Mouse (Mus musculus) lung, adult 2 months (tissue): Measurements from ENCODE around the gene Notch4. TPM values are rescaled to one million over a fixed set of nuclear protein-coding genes. Genes with fewer than 3 reads are reported as not detected.

ENCODE experiments used
- DNase-seq: peaks from one replicate; pipeline ENCODE4 v3.0.0; 2022
- H3K4me1 ChIP-seq: fragments of 200-500 bp; 2 replicates; pipeline ENCODE4 v1.6.1; 2011; ENCODE audit warnings: low read length; ENCODE audit not compliant: control insufficient read depth, insufficient read depth
- H3K4me3 ChIP-seq: fragments of 200-500 bp; replicated peaks from 2 replicates; pipeline ENCODE3; 2011; ENCODE audit warnings: low read depth, mild to moderate bottlenecking, control low read depth, low read length; ENCODE audit errors: extremely low read depth
- CTCF ChIP-seq: fragments of 200-500 bp; IDR thresholded peaks from 2 replicates; pipeline ENCODE4 v1.5.1; 2011; ENCODE audit warnings: mild to moderate bottlenecking, low read length, control low read depth; ENCODE audit not compliant: insufficient read depth
- POLR2A ChIP-seq: fragments of 200-500 bp; IDR thresholded peaks from 2 replicates; pipeline ENCODE4 v1.6.1; 2011; ENCODE audit warnings: low read depth, mild to moderate bottlenecking, control low read depth, low read length, borderline replicate concordance; ENCODE audit errors: extremely low read depth
- WGBS: fragments of 180-500 bp; shearing (Covaris S2); methylation state at CpG from one replicate; pipeline ENCODE4 v1.1.7; 2018; 5-methylcytosine and 5-hydroxymethylcytosine counted together
- polyA plus RNA-seq: library from polyadenylated mRNA; depleted of rRNA; stranded (reverse); fragments of >200 nt; gene quantifications from 2 replicates; pipeline ENCODE4 v1.2.3, GENCODE M21; 2012; rRNA removed

Gene Notch4
- polyA plus RNA-seq, 1 experiment = 105 TPM

GRCm38 (mm10) chr17:34629221-34629751 is 65.2 kb downstream of the Notch4 start, which contains the start of gene Prrt1:
Gene Prrt1, plus strand, starts transcription at chr17:34629533.
- TF ChIP-seq CTCF (no peak), POLR2A (peak; percentile 28; the same call in 1 of the 2 replicates)
- no peak for DNase-seq
- 16% methylated on average over 16 of the region's 16 CpGs for WGBS
- H3K4me1 ChIP-seq = peaks cover 15% of the 10 kb centered on the region
- H3K4me3 ChIP-seq = peak within 1 kb of the TSS; percentile 24

- peaks cover 15% of the 10 kb centered on the region for H3K4me1 ChIP-seq
- 41% methylated on average over 12 of the region's 12 CpGs for WGBS
- no peak for DNase-seq
- peak overlapping the region; percentile 24 for H3K4me3 ChIP-seq
- no peak for TF ChIP-seq CTCF
- TF ChIP-seq POLR2A = no peak
Observed at GRCm38 (mm10) chr17:34629796-34630603, 65.9 kb downstream of the Notch4 start.

DNA sequence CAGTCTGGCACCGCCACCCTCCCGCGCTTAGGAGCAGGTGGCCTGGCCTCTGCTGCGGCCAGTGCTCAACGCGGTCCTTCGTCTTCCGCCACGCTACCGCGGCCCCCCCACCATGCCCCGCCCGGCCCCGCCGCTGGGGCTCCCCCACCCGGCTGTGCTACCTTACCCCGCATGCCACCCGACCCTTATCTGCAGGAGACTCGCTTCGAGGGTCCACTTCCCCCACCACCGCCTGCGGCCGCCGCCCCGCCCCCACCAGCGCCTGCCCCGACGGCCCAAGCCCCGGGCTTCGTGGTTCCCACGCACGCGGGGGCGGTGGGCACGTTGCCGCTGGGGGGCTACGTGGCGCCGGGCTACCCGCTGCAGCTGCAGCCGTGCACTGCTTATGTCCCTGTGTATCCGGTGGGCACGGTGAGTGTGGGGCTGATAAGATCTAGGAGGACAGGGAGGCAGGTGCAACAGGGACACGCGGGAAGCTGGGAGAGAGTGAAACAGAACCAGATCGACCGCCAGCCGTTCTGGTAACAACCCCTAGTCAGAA is 66.8 kb downstream of the Notch4 start:
- DNase-seq = no peak
- TF ChIP-seq POLR2A (no peak), CTCF (no peak)
- Histone ChIP-seq H3K4me1 (peaks cover 15% of the 10 kb centered on the region), H3K4me3 (no peak overlapping the region)
- WGBS = 5% methylated on average over 41 of the region's 48 CpGs

DNA sequence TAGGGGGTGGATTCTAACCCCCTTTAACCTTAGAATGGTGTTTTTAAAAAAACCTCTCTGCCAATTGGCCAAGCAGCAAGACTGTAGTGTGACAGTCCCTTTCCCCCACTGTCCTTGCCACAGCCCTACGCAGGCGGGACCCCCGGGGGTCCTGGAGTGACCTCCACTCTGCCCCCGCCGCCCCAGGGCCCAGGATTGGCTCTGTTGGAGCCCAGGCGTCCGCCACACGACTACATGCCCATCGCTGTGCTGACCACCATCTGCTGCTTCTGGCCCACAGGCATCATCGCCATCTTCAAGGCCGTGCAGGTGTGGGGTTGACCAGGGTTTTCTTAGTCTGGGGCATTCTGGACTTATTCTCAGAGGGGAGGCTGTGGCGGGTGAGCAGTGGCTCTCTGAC is 67.6 kb downstream of the Notch4 start:
- Histone ChIP-seq H3K4me1 (peaks cover 9% of the 10 kb centered on the region), H3K4me3 (no peak overlapping the region)
- no peak for DNase-seq
- no peak for TF ChIP-seq CTCF
- TF ChIP-seq POLR2A = no peak
- 27% methylated on average over 12 of the region's 12 CpGs for WGBS

DNA sequence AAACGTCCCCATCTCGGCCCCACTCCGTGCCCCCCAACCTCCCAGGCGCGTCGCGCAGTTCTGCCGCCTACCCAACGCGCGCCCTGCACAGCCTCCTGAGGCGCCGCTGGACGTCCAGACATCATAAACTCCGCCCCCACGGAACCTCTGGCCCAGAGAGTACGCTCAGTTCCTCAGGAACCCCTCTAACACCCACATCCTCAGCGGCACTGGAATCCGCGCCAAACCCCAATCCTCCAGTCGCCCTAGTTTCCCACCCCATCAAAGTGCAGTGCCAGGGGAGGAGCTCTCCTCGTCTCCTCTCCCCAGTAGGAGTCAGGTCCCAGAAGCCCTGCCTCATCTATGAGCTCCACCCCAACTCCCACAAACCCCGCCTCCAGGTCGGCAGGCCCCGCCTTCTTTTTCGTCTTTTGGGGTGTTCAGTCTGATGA is 68.2 kb downstream of the Notch4 start:
- TF ChIP-seq CTCF = no peak
- TF ChIP-seq POLR2A = peak; percentile 29; the same call in 1 of the 2 replicates
- peak; percentile 73 for DNase-seq
- H3K4me1 ChIP-seq = peaks cover 9% of the 10 kb centered on the region
- peak overlapping the region; percentile 60 for H3K4me3 ChIP-seq
- 3% methylated on average over 26 of the region's 26 CpGs for WGBS

GRCm38 (mm10) chr17:34635671-34636070 is 71.6 kb downstream of the Notch4 start:
- no peak for TF ChIP-seq POLR2A
- TF ChIP-seq CTCF = no peak
- H3K4me3 ChIP-seq = no peak overlapping the region
- H3K4me1 ChIP-seq = peaks cover 9% of the 10 kb centered on the region
- WGBS = 58% methylated on average over 2 of the region's 2 CpGs
- no peak for DNase-seq

DNA sequence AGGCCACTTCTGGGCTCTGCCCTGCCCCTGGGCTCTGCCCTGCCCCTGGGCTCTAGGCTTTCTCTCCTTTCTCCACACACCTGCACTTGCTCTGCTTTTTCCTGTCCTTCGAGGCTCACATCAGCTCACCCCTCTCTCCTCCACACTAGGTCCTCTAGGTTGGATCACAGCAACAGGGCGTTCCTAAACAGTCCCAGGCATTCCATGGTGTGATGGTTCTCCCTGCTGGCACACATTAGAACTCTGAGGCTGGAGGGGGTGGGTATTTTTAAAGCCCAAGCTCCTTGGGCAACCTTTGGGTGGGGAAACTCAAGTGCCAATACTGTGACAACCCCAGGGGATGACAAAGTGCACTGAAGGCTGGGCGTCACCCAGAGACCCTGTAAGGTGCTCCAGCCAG is 73.4 kb downstream of the Notch4 start:
- WGBS = 52% methylated on average over 3 of the region's 3 CpGs
- TF ChIP-seq CTCF = no peak
- no peak overlapping the region for H3K4me3 ChIP-seq
- no peaks in the 10 kb centered on the region; the same call in 1 of the 2 replicates for H3K4me1 ChIP-seq
- no peak for DNase-seq

Other genes starting within 250 kb of the Notch4 start
- 0.63 and 1.2 TPM in 2 replicates for gene H2-Eb2, start 238.6 kb upstream of the Notch4 start, polyA plus RNA-seq
- 0.37 and 0.78 TPM in 2 replicates for gene Btnl2, start 209.4 kb upstream of the Notch4 start, polyA plus RNA-seq
- 0.06 and 0.07 TPM in 2 replicates for gene Btnl1, start 187.1 kb upstream of the Notch4 start, polyA plus RNA-seq
- gene BC051142, start 165.4 kb upstream of the Notch4 start, polyA plus RNA-seq = 0.49 and 0.75 TPM in 2 replicates
- 0.08 TPM in 1 of 2 replicates, not detected in the other for gene Btnl4, start 87.0 kb upstream of the Notch4 start, polyA plus RNA-seq
- 0.15 TPM in 1 of 2 replicates, not detected in the other for gene Btnl6, start 46.9 kb upstream of the Notch4 start, polyA plus RNA-seq
- 32.2 and 35.6 TPM in 2 replicates for gene Gpsm3, start 25.5 kb downstream of the Notch4 start, polyA plus RNA-seq
- 87.8 and 88.3 TPM in 2 replicates for gene Pbx2, start 27.0 kb downstream of the Notch4 start, polyA plus RNA-seq
- 1,792 and 1,921 TPM in 2 replicates for gene Ager, start 33.6 kb downstream of the Notch4 start, polyA plus RNA-seq
- 52.0 and 83.7 TPM in 2 replicates for gene Rnf5, start 39.4 kb downstream of the Notch4 start, polyA plus RNA-seq
- gene Agpat1, start 40.0 kb downstream of the Notch4 start, polyA plus RNA-seq = 172 TPM in 2 replicates
- gene Egfl8, start 51.7 kb downstream of the Notch4 start, polyA plus RNA-seq = 5.7 and 8.2 TPM in 2 replicates
- 38.7 and 40.9 TPM in 2 replicates for gene Ppt2, start 64.2 kb downstream of the Notch4 start, polyA plus RNA-seq
- gene Prrt1, start 65.3 kb downstream of the Notch4 start, polyA plus RNA-seq = 5.2 and 6.7 TPM in 2 replicates
- gene Fkbpl, start 80.5 kb downstream of the Notch4 start, polyA plus RNA-seq = 2.4 and 2.9 TPM in 2 replicates
- gene Atf6b, start 82.9 kb downstream of the Notch4 start, polyA plus RNA-seq = 81.8 and 88.0 TPM in 2 replicates
- gene Tnxb, start 106.3 kb downstream of the Notch4 start, polyA plus RNA-seq = 39.6 and 49.2 TPM in 2 replicates
- 136 and 137 TPM in 2 replicates for gene C4b, start 179.6 kb downstream of the Notch4 start, polyA plus RNA-seq
- gene Cyp21a1, start 240.3 kb downstream of the Notch4 start, polyA plus RNA-seq = 0.19 and 0.27 TPM in 2 replicates